Mouse (Mus musculus) large intestine, adult 2 months (tissue): ENCODE results near the gene Pcsk4. TPM values are rescaled to one million over a fixed set of nuclear protein-coding genes. Genes with fewer than 3 reads are reported as not detected.

Source experiments
- DNase-seq: peaks from one replicate; pipeline ENCODE4 v3.0.0-alpha.2; 2012; ENCODE audit warnings: low read depth, low spot score
- WGBS: fragments of 180-500 bp; shearing (Covaris S2); methylation state at CpG from one replicate; pipeline ENCODE4 v1.1.7; 2018; 5-methylcytosine and 5-hydroxymethylcytosine counted together
- polyA plus RNA-seq: library from polyadenylated mRNA; depleted of rRNA; stranded (reverse); fragments of >200 nt; gene quantifications from 2 replicates; pipeline ENCODE4 v1.2.3, GENCODE M21; 2012; rRNA removed

Gene Pcsk4
- polyA plus RNA-seq, 1 experiment = 8.2 TPM

DNA sequence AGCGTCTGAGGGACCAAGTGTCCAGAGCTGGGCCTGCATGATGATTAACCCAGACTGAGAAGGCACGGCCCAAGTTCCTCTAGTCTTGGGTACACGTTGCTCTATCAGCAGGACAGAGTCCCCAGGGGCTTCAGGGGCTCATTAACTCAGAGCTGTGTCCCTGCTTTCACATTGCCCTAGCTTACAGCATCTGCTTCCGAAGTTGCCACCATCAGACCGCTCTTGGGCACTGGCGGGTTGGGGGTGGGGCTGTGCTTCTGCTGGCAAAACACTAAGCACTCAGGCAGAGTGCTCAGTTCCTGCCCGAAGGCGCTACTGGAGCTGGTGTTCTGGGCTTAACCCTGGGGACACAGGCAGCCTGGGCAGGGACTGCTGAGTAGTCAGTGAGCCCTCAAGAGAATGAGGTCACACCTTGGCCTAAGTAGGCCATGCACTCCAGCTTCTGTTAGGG, 47.4 kb downstream of the Pcsk4 start:
- whole genome bisulfite sequencing = 27% methylated on average over 8 of the region's 8 CpGs
- DNase-seq = no peak

DNA sequence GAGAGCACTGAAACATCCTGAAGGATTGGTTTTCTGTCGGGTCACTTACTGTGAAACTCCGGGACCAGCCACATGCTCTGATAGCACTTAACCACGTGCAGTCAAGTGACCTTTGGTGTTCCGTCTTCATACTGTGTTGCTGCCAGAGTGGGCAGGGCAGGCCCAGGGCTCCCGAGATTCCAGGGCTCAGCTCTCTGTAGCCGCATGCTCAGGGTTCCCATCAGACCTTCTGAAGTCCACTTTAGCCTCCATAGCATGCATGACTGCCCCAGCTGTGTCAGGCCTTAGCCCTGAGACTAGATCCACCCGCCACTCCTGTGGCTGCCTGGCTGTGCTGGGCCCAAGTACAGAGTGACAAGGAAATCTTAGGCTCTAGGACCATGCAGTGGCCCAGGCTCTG, 48.0 kb downstream of the Pcsk4 start:
- DNase-seq = no peak
- 39% methylated on average over 7 of the region's 7 CpGs for WGBS

DNA sequence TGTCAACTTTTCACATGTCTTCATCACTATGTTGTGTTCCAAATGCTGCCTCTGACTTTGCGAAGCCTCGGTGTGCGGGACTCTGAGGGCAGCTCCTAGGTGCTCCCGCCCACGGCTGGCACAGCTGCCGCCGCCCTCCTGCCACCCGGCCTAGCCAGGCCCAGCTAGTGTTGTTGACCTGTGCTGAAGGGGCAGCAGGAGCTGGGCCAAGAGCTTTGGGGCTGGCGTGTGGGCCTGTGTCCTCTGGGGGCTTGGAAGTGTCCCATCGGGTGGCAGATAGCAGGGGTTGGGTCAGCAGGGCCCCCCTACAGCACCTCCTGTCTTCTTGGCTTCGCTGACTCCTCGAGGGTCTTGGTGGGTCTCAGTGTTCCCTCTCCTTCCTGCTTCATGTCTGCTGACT, 50.0 kb downstream of the Pcsk4 start:
- WGBS = 83% methylated on average over 12 of the region's 12 CpGs

DNA sequence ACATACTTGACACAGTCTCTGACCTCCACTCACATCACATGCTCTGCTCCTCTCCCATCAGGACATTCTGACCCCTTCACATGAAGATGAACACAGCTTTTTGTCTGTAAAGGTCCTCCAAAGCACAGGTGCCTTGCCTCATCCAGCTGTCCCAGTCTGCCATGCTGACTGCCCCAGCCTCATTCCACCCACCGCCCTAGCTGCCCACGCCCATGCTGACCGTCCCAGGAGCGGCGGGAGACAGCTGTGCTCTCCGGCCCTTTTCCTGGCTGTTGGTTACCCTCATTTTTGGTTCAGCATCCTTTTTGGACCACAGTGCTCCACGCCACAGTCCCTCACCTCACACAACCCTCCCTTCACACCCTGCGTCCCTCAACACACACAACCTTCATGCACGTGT, 50.9 kb downstream of the Pcsk4 start:
- no peak for DNase-seq
- 94% methylated on average over 9 of the region's 9 CpGs for WGBS

More for the DNA sequence above, 50.0 kb downstream of the Pcsk4 start:
- no peak for DNase-seq

DNA sequence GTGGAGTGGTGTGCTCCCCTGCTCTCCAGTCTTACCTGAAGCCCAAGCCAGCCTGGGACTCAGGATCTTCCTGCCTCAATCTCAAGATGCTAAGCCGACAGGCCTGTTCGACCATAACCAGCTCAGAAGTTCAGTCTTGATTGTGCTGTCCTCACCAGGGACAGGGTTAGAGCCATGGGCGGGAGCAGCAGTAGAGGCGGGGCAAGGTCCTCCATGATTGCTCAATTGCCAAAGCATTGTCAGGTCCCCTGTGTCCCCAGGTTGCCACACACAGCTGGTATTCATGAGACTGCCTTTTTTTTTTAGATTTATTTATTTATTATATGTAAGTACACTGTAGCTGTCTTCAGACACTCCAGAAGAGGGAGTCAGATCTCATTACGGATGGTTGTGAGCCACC, 53.1 kb downstream of the Pcsk4 start:
- 58% methylated on average over 5 of the region's 5 CpGs for WGBS
- no peak for DNase-seq

DNA sequence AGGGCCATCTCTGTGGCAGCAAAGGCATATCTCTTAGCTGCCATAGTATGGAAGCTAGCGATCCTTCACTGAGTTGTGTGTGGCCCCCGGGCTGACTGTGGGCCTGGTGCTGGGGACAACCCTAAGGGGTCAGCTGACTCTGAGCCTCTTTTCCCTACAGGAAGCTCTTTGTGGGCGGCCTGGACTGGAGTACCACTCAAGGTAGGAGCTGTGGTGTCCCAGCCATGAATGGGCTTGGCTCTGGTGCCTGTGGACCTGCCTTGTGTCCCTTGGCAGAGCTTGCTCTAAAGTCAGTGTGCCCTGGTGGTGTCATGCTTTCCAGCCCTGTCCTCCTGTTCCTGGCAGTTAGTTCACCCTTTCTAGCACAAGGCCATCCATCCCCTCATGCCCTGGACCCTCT, 55.5 kb downstream of the Pcsk4 start:
- DNase-seq = no peak
- WGBS = 87% methylated on average over 3 of the region's 3 CpGs

DNA sequence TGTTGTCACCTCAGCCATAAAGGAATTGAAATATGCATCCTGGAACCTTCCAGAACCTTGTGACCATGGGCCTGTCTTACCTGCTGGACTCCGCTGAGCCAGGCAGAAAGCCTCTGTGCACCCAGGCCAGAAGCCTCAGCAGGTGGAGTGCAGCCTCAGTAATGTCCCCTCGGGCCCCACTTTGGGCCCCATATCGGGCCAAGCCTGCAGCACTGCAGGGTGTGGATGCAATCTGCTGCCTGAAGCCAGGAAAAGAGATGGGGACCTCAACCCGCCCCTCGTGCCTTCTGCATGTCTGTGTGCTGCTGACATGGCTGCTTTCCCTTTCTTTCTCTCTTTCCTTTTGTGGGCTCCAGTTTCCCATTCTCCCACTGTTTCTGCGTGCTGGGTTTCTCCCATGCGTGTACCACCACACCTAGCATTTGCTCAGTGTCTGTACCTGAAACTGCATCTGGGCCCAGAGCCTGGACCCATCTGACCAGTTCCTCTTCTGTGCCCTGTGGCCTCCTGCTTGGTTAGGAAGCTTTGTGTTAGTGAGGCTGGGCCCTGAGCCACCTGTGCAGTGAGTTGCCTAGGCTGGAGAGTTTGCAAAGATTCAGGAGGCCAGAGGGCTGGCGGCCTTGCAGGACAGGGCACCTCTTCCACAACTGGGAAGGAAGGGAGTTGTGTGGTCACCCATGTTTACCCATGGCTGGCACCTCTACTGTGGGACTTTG, 57.3 kb downstream of the Pcsk4 start:
- 59% methylated on average over 8 of the region's 8 CpGs for WGBS
- no peak for DNase-seq

Other genes starting within 250 kb of the Pcsk4 start
- 67.2 and 91.7 TPM in 2 replicates for gene Sbno2, start 223.9 kb downstream of the Pcsk4 start, polyA plus RNA-seq
- gene Stk11, start 213.7 kb downstream of the Pcsk4 start, polyA plus RNA-seq = 112 and 115 TPM in 2 replicates
- 1,215 and 1,440 TPM in 2 replicates for gene Atp5d, start 190.9 kb downstream of the Pcsk4 start, polyA plus RNA-seq
- gene Cbarp, start 188.7 kb downstream of the Pcsk4 start, polyA plus RNA-seq = 5.0 TPM in 2 replicates
- gene Midn, start 181.2 kb downstream of the Pcsk4 start, polyA plus RNA-seq = 62.7 and 89.3 TPM in 2 replicates
- 52.6 and 63.1 TPM in 2 replicates for gene Cirbp, start 163.5 kb downstream of the Pcsk4 start, polyA plus RNA-seq
- gene 1600002K03Rik, start 156.6 kb downstream of the Pcsk4 start, polyA plus RNA-seq = 15.9 and 18.2 TPM in 2 replicates
- gene Efna2, start 150.0 kb downstream of the Pcsk4 start, polyA plus RNA-seq = 0.95 and 1.1 TPM in 2 replicates
- 24.7 and 28.6 TPM in 2 replicates for gene Mum1, start 103.1 kb downstream of the Pcsk4 start, polyA plus RNA-seq
- 553 and 570 TPM in 2 replicates for gene Ndufs7, start 80.4 kb downstream of the Pcsk4 start, polyA plus RNA-seq
- gene Gamt, start 68.5 kb downstream of the Pcsk4 start, polyA plus RNA-seq = 9.4 and 10.5 TPM in 2 replicates
- gene Dazap1, start 68.0 kb downstream of the Pcsk4 start, polyA plus RNA-seq = 52.1 and 67.7 TPM in 2 replicates
- gene Rps15, start 37.0 kb downstream of the Pcsk4 start, polyA plus RNA-seq = 1,621 and 1,622 TPM in 2 replicates
- 0.41 and 0.45 TPM in 2 replicates for gene Apc2, start 33.5 kb downstream of the Pcsk4 start, polyA plus RNA-seq
- 69.0 and 72.5 TPM in 2 replicates for gene 2310011J03Rik, start 9.0 kb downstream of the Pcsk4 start, polyA plus RNA-seq
- 50.1 and 127 TPM in 2 replicates for gene Reep6, start 455 bp upstream of the Pcsk4 start, polyA plus RNA-seq
- gene Adamtsl5, start 18.9 kb upstream of the Pcsk4 start, polyA plus RNA-seq = 40.5 and 73.6 TPM in 2 replicates
- gene Plk5, start 27.0 kb upstream of the Pcsk4 start, polyA plus RNA-seq = 0.68 and 2.8 TPM in 2 replicates
- gene Mex3d, start 58.2 kb upstream of the Pcsk4 start, polyA plus RNA-seq = 5.7 and 7.6 TPM in 2 replicates
- 104 and 116 TPM in 2 replicates for gene Mbd3, start 70.1 kb upstream of the Pcsk4 start, polyA plus RNA-seq
- 2,454 and 2,475 TPM in 2 replicates for gene Uqcr11, start 77.3 kb upstream of the Pcsk4 start, polyA plus RNA-seq
- gene Tcf3, start 104.1 kb upstream of the Pcsk4 start, polyA plus RNA-seq = 60.2 and 76.9 TPM in 2 replicates
- 0.09 and 0.19 TPM in 2 replicates for gene Onecut3, start 165.3 kb upstream of the Pcsk4 start, polyA plus RNA-seq
- 0.03 TPM in 1 of 2 replicates, not detected in the other for gene Atp8b3, start 209.6 kb upstream of the Pcsk4 start, polyA plus RNA-seq
- 35.4 and 42.4 TPM in 2 replicates for gene Rexo1, start 232.1 kb upstream of the Pcsk4 start, polyA plus RNA-seq
- gene Klf16, start 247.8 kb upstream of the Pcsk4 start, polyA plus RNA-seq = 12.6 and 12.8 TPM in 2 replicates